Mouse (Mus musculus) fat pad, adult 2 months (tissue): ENCODE results near the gene Gm10031.
"Not testable (repeated sequence)": the region's sequence is repeated elsewhere in the genome, so short reads cannot be mapped to it uniquely, and the experiment has no call there.

Experiments used
- DNase-seq: peaks from one replicate; pipeline ENCODE4 v3.0.0-alpha.2; 2011; ENCODE audit warnings: low read depth, low spot score; ENCODE audit errors: extremely low read depth

Gm10031 gene

GRCm38 (mm10) chr1:156523842-156524241, at the start of gene Gm10031:
Gm10031 (plus strand) TSS chr1:156524012.
- not testable (repeated sequence) for DNase-seq

DNA sequence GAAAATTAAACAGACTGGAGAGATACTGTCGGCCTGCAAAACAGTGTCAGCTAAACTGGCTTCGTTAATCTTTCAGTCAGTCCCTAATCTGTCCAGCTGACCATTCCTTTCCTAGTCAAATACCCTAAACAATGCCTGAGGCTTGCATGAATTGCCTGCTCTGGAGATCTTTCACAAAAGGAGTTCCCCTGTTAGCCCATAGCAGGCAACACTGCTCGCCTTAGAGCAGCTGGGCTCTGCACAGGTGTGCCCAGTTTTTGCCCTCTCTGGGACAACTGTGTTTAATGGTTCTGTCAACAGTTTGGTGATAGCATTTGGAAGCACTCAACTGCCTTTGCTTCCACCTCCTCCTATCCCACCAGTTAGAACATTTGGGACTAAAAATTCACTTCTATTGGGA, 49.0 kb upstream of the Gm10031 start:
- no peak for DNase-seq

DNA sequence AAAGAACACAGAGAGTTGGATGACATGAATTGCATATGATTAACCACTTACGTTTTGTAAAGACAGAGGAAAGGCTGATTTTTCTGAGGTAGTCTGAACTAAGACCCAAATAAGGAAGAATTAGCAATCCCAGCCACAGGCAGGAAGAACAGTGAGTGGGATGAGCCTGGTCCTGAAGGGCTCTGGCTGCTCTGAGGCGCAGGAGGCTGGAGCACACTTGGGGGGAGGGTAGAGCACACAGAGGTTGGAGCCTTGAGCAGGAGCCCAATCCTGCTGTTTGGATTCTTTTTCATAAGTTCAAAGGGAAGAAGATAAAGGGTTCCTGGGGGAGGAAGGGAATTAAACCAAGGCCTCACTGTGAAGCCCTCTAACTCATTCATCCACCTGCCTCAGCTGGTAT, 47.8 kb upstream of the Gm10031 start:
- DNase-seq = no peak

DNA sequence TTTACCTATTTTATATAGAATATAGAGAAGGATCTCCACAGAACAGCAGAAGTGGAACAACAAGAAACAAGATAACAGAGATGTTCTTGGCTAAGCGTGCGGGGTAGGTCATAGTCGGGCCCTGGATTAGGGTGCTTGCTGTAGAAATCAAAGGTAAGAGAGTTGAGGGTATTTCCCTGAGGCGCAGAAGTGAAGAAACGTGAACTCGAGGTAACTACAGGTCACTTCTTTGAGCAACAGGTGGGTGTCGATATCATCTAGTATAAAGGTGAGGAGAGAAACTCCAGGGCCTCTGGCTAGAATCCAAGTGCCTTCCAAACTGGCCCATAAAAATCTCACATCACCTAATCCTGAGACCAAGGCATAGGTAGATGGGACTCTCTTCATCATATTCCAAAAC, 47.3 kb upstream of the Gm10031 start:
- peak; percentile 87 for DNase-seq

DNA sequence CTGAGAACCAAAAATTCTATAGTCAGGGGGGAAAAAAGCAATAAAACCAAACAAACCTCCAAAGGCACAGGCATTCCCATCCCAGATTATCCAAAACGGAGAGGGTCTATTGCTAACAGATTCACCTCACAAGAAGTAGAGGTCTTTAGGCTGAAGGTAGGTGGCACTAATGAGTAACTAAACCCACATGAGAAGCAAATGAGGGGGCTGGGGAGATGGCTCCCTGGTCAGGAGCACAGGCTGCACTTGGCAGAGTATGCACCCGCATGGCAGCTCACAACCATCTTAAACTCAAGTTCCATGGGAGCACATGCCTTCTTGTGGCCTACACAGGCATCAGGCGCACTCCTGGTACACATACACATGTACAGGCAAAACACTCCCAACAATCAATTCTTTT, 42.0 kb upstream of the Gm10031 start:
- no peak for DNase-seq

- no peak for DNase-seq
Measured at GRCm38 (mm10) chr1:156487498-156487897, 36.3 kb upstream of the Gm10031 start.

DNA sequence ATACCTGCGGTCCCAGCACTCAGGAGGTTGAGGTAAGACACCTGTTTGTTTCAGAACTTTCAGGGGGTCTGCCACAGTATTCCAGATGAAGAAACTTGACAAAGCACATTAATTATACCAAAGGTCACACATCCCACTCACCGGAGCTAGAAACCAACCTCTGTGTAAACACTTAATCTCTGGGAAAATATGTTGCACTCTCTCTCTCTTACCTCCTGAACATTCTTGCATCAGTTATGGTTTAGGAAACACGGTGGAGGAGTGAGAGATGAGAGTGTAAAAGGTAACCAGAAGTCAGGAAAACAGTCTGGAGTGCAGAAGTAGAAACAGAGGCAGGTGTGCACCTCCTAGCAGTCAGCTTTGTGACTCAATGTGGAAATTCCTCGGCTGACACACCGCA, 35.8 kb upstream of the Gm10031 start:
- DNase-seq = no peak

GRCm38 (mm10) chr1:156491226-156491796, 32.5 kb upstream of the Gm10031 start:
- no peak for DNase-seq

GRCm38 (mm10) chr1:156495025-156495424, 28.8 kb upstream of the Gm10031 start:
- no peak for DNase-seq

DNA sequence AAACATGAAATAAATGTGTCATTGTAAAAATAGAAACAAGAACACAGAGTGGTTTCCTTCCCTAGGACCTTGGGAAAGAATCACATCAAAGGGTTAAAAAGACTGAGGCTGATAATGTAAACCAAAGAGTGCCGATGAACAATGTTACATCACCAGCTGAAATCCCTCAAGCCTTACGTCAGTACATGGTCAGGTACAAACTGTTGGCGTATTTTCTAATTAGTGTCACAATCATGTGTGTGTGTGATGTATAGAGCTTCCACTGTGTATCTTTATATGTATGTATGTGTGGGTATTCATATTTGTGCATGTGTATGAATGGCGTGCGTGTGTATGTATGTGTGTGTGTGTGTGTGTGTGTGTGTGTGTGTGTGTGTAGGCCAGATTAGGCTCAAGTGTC, 26.9 kb upstream of the Gm10031 start:
- DNase-seq = no peak

DNA sequence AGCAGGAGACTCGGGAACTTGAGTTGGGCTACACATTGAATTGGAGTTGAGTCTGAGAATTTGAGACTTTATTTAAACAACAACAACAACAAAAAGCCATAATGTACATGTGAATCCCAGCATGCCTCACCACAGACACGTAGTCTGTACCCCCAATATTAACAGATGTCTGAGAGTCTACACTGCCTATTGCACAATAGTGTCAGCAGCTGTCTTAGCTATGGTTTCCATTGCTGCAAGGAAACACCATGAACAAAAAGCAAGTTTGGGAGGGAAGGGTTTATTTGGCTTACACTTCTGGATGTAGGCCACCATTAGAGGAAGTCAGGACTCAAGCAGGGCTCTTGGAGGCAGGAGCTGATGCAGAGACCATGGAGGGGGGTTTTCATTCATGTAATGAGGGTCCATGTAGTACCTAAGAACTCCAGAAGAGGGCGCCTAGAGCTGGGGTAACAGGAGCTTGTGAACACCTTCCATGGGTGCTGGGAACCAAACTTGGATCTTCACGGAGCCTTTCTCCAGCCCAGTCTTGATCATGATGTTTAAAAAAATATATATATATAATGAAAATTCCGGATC, 18.8 kb upstream of the Gm10031 start:
- no peak for DNase-seq

DNA sequence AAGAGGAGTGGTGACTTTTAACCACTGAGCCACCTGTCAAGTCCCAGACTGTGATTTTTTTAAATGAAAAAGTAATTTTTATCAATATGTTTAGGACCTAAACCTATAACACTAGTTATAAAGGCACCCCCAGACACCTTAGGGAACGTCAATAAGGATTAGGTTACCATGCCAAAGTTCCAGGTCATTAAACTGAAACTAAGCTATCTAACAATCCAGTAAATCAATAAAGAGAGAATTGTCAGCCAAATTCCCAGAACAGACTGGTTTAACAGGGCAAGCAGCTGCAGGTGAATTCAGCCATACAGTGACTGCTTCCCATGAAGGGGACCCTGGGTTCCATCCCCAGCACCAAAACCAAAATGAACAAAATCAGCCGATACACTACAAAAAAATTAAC, 17.9 kb upstream of the Gm10031 start:
- no peak for DNase-seq

DNA sequence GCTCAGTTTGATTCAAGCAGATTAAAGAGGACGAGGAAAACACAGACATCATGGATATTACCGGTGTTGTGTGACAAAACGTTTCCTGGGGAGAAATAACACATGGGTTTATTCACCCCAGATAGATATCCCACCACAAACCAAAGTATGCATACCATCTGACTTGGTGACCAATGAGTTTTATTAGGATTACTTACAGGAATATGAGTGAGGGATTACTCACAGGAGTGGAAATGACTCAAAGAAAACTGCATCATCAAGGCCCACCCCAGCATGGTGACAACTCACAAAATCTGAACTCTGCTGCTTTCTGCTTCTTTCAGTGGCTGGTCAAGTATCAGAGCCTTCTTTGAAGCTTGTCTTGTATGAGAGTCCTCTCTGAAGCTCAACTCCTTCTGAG, 16.1 kb upstream of the Gm10031 start:
- DNase-seq = no peak

DNA sequence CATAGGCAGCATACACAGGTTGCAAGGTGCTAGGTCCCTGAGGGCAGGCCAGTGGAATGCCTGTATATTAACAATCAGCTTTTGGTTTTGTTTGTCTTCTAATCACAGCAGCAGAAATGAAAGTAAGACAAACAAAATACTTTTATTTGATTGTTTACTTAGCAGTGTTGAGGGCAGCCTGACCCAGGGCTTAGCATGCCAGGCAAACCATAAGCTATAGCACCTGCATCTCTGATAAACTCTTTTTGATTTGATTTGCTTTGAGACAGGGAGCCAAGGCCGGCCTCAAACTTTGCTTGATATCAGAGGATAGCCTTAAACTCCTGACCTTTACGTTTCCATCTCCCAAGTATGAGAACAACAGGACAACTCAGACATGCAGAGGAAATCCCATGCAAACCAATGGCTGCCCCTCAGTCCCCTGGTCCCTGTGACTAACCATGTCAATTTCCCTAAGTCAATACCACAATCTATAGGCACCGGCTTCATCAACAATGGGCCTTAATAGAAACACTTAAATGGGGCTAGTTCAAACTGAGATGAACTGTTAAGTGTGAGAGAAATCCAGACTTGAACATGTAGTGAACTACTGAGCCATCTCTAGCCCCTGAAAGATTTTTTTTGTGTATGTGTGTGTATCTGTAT, 3.6 kb upstream of the Gm10031 start:
- no peak for DNase-seq

- DNase-seq = no peak
Measured at GRCm38 (mm10) chr1:156521796-156522517, 1.9 kb upstream of the Gm10031 start.

- DNase-seq = not testable (repeated sequence)
Measured at GRCm38 (mm10) chr1:156532476-156533175, 8.8 kb downstream of the Gm10031 start.

DNA sequence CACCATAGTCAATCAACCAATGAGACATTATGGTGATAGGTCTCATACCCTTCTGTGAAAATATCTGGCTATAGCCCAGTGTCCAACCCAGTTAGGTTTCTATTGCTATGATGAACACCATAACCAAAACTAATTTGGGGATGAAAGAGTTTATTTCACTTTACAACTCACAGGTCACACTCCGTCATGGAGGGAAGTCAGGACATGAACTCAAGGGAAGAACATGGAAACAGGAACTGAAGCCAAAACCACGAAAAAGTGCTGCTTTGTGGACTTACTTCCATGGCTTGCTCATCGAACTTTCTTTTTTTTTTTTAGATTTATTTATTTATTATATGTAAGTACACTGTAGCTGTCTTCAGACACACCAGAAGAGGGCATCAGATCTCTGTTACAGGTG, 9.7 kb downstream of the Gm10031 start:
- DNase-seq = no peak

DNA sequence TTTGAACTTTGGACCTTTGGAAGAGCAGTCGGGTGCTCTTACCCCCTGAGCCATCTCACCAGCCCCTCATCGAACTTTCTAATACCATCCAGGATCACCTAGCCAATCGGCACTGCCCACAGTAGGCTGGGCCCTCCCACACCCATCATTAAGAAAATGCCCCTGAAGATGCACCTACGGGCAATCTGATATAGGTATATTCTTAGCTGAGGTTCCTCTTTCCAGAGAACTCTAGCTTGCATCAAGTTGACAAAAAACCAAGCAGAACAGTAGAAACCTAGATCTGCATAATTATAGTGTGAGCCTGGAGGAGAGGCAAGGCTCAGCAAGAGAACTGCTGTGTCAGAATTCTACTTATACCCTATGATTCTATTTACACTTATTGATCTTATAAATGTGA, 10.1 kb downstream of the Gm10031 start:
- no peak for DNase-seq

DNA sequence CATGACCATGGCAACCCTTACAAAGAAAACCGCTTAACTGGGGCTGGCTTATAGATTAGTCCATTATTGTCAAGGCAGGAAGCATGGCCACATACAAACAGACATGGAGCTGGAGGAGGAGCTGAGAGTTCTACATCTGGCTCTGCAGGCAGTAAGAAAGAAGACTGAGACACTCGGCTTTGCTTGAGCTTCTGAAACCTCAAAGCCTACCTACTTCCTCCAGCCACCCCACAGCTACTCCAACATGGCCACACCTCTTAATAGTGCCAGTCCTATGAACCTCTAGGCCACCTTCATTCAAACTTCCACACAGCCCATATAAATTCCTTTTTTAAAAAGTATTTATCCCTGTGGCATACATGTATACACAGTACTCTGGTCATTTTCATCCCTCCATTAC, 13.2 kb downstream of the Gm10031 start:
- no peak for DNase-seq

- no peak for DNase-seq
Measured at GRCm38 (mm10) chr1:156537701-156538100, 13.9 kb downstream of the Gm10031 start.

DNA sequence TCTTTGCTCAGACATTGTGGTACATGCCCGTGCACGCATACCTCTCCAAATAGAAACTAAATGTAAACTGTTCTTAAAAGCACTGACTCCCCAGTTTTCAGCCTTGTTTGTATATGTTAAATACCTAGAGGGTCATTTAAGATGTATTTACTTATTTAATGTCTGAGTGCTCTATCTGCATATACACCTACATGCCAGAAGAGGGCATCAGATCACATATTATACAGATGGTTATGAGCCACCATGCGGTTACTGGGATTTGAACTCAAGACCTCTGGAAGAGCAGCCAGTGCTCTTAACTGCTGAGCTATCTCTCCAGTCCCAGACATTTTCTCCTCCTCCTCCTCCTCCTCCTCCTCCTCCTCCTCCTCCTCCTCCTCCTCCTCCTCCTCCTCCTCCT, 14.6 kb downstream of the Gm10031 start:
- DNase-seq = no peak
